Comparison of ENCODE assay signal across 9 mouse cellular contexts in genomic region chr14:11774476-11775037, GRCm38 (mm10).
DNase-seq lines count a peak whose midpoint lies in the region; ATAC-seq lines count a peak whose summit lies in the region.
"Had no signal": no experiment of that assay in that cellular context is flagged by ENCODE, and none has a peak within 500 bp of the region (broad histone marks: within the 10 kb centered on the region; RNA-seq: fewer than 3 reads in every experiment).

No protein-coding gene starts in this region.

- no peak overlapping the region for H3K4me2 ChIP-seq in heart, embryonic 12.5 days
- H3K4me2 ChIP-seq: hindbrain, embryonic 15.5 days had no signal

- no peaks in the 10 kb centered on the region for H3K9me3 ChIP-seq in heart, embryonic 12.5 days (replicated peaks)
- H3K9me3 ChIP-seq: hindbrain, embryonic 15.5 days had no signal

- peak; percentile 17 to 75 for DNase-seq in adrenal gland, adult (ENCODE audit: inconsistent age in 2 of 2, low spot score in 1 of 2)
- DNase-seq in adrenal gland, postnatal 36 days, result no peak
- DNase-seq in heart, postnatal 25 days (ENCODE audit: low spot score), result no peak
- peak; percentile 22 for DNase-seq in 3134 (ENCODE audit: extremely low read depth, insufficient read length, low spot score)
- peak; percentile 16 to 19 for DNase-seq in heart, postnatal 10 days
- DNase-seq in frontal cortex, postnatal 14 days (ENCODE audit: low spot score in 2 of 2), result no peak
- DNase-seq in urinary bladder, postnatal 14 days (ENCODE audit: low spot score), result no peak

- 29% methylated on average over 4 of the region's 4 CpGs for WGBS in heart, embryonic 12.5 days

- H3K4me1 ChIP-seq in heart, embryonic 12.5 days (replicated peaks), result peaks cover 44% of the 10 kb centered on the region

- H3K27me3 ChIP-seq in heart, embryonic 12.5 days (replicated peaks), result no peaks in the 10 kb centered on the region
- H3K27me3 ChIP-seq: hindbrain, embryonic 15.5 days had no signal

- peak overlapping the region; percentile 72 for H3K27ac ChIP-seq in heart, embryonic 12.5 days (ENCODE audit: poor library complexity, severe bottlenecking)

- intact Hi-C loops in heart, postnatal 25 days (cut with DNase I), result no loop called here
- intact Hi-C loops in heart, postnatal 10 days (cut with DNase I), result no loop called here

- H3K36me3 ChIP-seq in heart, embryonic 12.5 days, result no peaks in the 10 kb centered on the region
- H3K36me3 ChIP-seq: hindbrain, embryonic 15.5 days had no signal

- no peak overlapping the region for H3K9ac ChIP-seq in heart, embryonic 12.5 days
- H3K9ac ChIP-seq: hindbrain, embryonic 15.5 days had no signal

- no peak overlapping the region for H3K4me3 ChIP-seq in heart, embryonic 12.5 days
- H3K4me3 ChIP-seq: hindbrain, embryonic 15.5 days had no signal

- 0 out of 2 replicates have a peak, but pooled peaks have one; percentile 47 for ATAC-seq in heart, embryonic 12.5 days (ENCODE audit: insufficient number of reproducible peaks, low FRiP score)

Comparison
In these comparisons a context has a peak if more than half of its experiments do, and no peak if none do; other contexts are left out.
1. DNase-seq: peak in adrenal gland, adult (2 of 2), 3134 (single experiment) and heart, postnatal 10 days (2 of 2); none in adrenal gland, postnatal 36 days (0 of 2), heart, postnatal 25 days (single experiment), frontal cortex, postnatal 14 days (0 of 2) and urinary bladder, postnatal 14 days (single experiment).